Mouse (Mus musculus) urinary bladder, adult 2 months (tissue): ENCODE measurements around the gene Ltb. TPM values are rescaled to one million over a fixed set of nuclear protein-coding genes. Genes with fewer than 3 reads are reported as not detected.
A peak's percentile ranks its signal among the peaks of the same experiment; 100 is the strongest.
"Not testable (repeated sequence)": the region's sequence is repeated elsewhere in the genome, so short reads cannot be mapped to it uniquely, and the experiment has no call there.

Experiments used
- DNase-seq: peaks from one replicate; pipeline ENCODE4 v3.0.0; 2022; ENCODE audit warnings: low spot score
- polyA plus RNA-seq: library from polyadenylated mRNA; depleted of rRNA; stranded (reverse); fragments of >200 nt; gene quantifications from 2 replicates; pipeline ENCODE4 v1.2.3, GENCODE M21; 2012

Ltb gene
- polyA plus RNA-seq, 1 experiment: 3.5 TPM

DNA sequence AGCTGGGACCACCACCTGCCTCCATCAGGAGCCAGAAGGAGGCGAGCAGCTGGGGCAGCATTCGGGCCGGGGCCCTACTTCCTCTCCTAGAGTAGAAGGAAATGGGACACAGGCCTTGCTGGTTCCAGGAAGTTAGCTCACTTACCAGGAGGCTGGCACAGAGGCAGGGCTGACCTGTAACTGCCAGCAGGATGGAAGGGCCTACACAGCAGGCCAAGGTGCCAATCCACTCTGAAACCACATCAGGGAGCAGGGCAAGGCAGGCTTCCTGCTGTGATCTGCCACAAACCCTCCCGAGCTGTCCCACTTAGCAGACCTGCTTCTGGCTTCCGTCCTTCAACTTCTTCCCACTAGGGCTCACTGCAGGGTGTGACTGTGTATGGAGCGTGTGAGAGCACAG lies 28.1 kb downstream of the Ltb start:
- no peak for DNase-seq

DNA sequence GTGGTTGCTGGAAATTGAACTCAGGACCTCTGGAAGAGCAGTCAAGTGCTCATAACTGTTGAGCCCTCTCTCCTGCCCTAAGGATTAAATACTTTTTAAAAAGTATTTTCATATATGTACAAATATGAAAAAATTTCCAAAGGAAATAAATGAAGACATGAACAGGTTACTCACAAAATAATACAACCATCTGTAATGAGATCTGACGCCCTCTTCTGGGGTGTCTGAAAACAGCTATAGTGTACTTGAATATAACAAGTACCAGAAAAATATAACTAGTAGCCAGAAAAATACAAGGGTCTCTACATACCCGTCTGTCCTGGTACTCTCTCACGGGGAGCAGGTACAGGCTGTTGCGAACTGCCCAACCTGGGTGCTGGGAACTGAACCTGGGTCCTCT lies 30.4 kb downstream of the Ltb start:
- no peak for DNase-seq

DNA sequence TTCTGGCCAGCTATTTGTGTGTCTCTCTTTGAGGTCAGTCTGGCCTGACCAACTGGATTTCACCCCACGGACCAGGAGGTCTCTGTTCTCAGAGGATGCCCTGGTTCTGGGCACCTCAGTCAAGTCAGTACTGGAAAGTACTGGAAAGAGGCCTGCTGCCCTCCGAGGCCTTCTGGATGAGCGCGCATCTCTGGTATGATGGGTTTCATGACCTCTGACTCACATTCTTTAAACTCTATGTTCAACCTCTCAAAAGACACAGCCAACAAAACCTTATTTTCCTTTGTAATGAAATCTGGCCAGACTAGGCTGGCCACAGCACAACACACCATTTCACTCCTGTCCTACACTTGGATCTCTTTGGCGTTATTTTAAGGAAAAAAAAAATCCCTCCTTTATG lies 31.2 kb downstream of the Ltb start:
- DNase-seq: no peak

DNA sequence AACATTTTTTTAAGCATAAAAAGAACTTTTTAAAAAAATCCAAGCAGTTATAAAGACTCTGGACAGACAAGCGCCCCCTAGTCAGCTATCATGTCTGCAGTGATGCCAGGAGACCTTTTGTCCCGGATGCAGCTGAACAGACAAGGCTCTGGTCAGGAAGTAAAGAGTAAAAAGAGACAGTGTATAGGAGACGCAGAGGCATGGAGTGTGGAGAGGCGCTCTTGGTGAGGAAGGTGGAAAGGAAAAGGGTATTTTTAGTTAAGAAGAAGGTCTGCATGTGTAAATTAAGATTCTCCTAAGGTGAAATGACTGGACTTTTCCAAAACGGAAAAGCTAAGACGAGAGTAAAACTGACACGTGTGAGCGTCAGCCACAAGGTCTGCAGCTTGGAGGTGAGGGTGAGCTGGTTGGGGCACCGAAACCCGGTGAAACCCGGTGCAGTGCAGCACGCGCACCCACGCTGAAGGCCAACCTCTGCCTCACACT lies 32.4 kb downstream of the Ltb start:
- no peak for DNase-seq

DNA sequence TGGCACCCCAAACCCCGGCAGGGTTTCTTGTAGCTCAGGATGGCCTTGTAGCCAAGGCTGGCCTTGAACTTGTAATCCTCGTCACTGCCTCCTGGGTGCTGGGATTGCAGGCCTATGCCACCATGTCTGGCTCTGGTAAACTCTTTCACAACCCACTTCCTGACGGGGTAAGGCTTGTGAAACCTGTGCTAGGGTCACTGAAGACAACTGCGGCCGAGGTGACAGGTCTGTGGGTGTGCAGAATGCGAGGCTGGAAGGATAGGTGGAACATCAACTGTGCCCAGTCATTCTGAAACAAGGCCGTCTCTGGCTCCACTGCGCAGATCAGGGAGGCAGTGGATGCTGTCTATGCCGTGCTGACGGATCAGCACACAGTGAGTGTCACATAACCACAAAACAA lies 36.8 kb downstream of the Ltb start:
- DNase-seq: no peak

DNA sequence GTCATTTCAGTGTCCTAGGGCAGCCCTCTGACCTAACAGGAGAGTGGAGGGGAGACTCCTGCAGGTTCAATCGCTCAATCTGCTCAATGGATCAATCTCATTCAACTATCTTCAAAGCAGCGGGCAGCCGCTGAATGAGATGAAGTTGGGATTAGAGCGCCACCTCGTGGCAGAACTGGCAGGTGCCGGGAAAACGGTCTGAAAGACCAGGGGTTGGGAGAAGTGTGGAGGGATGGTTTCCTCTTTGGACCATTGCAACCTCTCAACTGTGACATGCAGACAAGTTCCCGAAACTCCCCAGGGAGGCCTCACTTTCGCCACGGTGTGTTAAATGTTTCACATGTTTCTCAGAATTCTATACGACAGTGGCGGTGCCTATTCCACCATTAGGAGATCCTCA lies 37.8 kb downstream of the Ltb start:
- DNase-seq: peak; percentile 69

DNA sequence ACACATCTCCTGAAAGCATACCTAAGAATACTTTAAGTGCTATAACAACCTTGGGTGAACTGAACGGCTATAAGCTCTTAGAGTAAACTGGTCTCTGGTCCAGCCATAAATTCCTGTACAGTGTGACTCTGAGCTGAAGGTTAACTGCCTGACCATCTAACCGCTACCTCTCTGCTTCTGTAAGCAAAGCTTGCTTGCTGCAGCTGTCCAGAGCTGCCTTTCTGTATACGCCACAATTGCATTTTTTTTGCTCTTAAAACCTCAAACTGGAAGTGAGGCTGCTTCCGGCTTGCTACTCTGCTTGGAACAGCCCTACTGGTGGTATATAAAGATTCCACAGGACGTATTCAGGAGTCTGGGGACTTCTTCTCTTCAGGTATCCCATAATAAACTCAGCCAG lies 38.4 kb downstream of the Ltb start:
- no peak for DNase-seq

DNA sequence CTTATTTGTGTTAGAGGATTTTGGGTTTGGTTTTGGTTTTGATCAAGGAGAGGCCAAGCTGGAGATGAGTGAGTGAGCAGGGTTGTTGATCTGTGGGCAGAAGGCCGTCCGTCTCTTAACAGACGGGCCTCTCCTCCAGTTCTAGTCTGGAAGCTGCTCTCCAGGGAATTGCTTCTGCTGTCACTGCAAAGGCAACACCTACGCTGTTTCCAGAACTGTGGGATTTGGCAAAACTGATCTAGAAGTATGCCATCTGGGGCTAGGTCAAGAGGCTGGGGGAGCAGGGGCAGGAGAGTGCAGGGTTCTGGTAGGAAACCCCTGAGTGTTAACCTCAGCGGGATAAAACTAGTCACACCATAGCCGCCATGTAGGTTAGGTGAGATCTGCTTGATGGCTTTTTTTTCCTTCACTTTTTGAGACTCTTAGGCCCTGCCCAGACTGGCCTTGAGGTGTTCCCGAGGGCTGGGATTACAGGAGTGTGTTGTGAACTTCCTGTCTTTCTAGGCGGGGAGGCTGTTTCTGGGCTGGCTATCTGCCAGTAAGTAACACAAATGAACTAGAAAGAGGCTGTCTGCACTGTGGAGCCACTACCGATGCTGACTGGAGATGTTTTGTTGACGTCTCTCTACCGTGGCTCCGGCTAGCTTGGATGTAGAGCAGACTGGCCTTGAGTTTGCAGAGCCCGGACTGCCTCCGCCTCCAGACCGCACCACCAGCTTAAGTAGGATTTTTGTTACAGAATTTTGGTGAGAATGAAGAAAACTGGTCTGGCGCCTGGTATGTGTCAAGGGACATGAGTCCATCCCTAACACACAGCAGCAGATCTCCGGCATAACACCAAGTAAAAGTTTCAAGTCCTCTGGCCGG lies 39.1 kb downstream of the Ltb start, which contains the start of gene Atp6v1g2:
Gene Atp6v1g2 (plus strand): TSS at position 547 of the 867 bp plus-strand sequence.
- DNase-seq: no peak

DNA sequence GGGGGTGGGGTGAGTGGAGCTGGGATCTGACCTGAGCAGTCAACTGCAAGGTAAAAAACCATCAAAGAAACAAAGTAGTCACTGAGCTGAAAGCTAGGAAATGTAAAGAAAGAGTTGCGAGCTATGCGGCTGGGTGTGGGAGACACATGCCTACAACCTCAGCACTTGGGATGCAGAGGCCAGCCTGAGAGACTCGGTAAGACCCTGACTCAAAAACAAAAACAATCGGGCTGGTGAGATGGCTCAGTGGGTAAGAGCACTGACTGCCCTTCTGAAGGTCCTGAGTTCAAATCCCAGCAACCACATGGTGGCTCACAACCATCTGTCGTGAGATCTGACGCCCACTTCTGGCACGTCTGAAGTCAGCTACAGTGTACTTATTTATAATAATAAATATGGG lies 39.9 kb downstream of the Ltb start:
- DNase-seq: not testable (repeated sequence)

DNA sequence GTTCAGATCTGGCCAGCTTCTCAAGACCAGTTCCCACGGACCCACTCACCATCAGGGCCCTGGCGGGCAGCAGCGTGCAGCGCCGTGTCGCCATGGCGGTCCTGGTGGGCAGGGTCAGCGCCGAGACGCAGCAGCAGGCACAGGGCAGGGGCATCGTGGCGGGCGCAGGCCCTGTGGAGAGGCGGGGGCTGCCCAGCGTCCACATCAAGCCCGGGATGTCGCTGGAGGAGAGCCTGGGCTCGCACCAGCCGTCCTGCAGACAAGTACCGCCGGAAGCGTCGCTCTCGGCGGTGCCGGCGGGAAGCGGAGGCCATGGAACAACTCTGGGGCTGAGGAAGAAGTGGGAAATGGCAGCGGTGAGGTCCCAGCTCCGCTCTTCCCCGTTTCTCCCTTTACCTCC lies 40.7 kb downstream of the Ltb start:
- DNase-seq: peak; percentile 54

DNA sequence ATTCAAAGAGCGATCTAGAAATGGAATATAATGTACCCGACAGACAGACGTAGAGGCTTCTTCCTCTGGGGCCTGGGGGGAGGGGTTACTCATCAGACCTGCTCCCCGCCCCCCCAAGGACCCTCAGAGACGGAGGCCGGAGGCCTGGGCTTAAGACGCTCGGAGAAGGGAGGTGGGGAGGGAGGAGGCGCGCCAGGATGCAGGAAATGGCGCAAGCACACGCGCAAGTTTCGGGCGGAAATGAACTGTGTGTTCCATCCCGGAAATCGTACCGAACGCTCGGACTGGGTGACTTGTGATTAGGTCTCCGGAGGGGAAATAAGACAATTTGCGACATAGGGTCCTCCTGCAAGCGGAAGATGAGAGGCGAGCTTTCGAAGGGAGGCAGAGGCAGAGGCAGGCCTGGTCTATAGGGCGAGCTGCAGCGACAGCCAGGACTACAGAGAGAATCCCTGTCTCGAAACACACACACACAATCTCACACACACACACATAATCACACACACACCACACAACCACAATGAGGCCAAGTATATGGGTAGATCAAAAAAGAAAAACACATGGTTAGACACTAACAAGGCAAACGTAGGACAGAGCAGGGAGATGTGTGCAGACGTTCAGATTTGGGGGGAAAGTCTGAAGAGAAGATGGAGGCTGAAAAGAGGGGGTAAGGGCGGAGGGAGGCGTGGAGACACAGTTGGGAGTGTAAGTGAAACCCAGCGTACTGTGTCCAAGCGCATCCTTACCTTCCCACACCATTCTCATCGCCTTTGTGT lies 41.6 kb downstream of the Ltb start, which contains the start of gene Nfkbil1:
Gene Nfkbil1 (minus strand): TSS at position 179 of the 776 bp plus-strand sequence.
- DNase-seq: peak; percentile 71

DNA sequence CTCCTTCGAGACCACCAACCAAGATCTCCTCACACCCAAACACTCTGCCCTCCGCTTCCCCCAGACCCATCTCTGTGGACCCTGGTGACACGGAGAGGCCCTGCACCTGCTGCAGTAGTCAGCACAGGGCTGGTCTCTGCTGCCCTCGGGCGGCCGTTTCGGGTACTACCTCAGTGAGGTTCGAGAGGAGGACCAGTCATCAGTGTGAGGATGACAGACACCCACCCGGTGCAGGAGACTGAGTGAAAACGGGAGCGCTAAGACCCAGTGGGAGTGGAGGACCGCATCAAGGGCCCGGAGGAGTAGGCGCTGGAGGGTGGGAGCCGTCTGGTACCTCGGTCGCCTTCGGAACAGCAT lies 42.1 kb downstream of the Ltb start:
- peak; percentile 97 for DNase-seq

DNA sequence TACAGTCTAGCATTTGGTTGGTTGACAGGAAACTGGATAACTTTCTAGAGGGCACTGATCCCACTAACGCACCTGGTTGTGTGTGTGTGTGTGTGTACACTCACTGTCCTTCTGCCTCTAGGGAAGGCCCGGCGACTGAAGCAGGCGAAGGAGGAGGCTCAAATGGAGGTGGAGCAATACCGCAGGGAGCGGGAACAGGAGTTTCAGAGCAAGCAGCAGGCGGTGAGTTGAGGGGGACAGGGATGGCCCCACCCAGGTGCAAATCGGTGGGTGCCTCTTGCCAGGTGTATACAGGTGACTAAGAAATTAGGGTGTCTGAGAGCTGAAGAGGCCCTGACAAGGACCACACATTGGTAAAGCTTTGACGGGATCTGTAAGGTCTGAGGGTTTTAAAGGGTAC lies 42.8 kb downstream of the Ltb start:
- DNase-seq: no peak

DNA sequence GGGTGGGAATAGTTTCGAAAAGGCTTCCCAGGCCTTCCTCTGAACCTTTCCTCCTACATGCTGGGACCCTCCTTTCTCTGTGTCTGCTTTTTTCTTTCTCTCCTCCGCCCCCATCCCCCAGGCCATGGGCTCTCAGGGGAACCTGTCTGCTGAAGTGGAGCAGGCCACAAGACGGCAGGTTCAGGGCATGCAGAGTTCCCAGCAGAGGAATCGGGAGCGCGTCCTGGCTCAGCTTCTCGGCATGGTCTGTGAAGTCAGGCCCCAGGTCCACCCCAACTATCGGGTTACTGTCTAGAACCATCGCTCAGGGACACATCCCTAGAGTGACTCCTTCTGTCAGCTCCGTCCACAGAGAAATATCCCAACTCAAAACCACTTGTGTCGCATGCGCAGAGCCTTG lies 43.3 kb downstream of the Ltb start:
- DNase-seq: no peak

DNA sequence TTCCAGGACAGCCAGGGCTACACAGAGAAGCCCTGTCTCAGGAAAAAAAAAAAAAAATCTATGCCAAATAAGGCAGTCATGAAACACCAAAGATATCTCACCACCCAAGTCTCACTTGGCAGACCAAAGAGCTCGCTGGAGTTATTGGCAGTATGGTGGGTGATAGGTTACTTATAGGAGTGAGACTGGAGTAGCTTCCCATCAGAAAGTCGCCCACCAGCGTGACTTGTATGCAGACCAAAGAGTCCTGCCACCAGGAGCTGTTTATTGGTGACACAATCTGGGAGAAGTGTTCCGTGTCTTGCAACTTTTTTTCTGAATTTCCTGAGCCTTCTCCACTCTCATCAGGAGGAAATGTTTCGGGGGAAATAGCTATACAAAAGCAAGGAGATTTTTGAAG lies 45.5 kb downstream of the Ltb start:
- DNase-seq: no peak

DNA sequence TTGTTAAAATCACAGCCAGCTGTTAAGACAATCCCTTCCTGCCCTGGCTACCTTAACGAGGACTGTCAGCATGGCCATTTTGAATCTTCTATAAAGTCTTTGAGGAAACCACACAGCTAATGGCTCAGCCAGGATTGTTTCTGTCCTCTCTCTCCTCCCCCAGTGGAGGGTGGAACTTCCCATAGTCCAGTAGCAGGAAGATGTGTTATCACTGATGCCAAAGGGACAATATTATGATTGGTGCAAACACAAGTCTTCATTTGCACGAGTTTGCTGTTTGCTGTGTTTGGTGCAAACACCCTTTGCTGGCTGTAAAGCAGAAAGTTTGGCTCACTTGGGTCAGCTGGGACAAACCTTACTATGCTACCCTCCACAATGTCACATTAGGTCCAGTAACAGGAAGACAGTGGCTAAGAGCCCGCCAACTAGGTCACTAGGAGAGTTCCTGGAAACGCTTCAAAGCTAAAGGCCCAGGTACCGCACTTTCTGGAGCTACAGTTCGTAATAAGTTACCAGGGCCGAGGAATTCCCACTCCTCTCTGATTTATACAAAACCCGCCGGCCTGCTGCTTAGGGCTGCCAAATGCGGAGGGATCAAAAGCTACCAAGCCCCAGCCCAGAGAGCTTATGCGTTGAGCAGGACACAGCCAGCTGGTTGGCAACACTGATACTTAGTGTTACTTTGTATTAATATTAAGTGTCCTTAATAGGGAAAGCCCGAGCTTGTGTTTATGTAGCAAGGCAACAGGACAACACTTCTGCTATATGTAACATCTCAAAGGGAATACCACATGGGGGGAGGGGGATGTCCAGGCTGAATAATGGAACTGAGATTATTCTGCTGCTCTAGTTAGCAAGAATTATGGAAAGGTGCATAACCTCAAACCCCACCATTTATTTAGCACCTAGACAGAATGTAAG lies 46.4 kb downstream of the Ltb start:
- no peak for DNase-seq

DNA sequence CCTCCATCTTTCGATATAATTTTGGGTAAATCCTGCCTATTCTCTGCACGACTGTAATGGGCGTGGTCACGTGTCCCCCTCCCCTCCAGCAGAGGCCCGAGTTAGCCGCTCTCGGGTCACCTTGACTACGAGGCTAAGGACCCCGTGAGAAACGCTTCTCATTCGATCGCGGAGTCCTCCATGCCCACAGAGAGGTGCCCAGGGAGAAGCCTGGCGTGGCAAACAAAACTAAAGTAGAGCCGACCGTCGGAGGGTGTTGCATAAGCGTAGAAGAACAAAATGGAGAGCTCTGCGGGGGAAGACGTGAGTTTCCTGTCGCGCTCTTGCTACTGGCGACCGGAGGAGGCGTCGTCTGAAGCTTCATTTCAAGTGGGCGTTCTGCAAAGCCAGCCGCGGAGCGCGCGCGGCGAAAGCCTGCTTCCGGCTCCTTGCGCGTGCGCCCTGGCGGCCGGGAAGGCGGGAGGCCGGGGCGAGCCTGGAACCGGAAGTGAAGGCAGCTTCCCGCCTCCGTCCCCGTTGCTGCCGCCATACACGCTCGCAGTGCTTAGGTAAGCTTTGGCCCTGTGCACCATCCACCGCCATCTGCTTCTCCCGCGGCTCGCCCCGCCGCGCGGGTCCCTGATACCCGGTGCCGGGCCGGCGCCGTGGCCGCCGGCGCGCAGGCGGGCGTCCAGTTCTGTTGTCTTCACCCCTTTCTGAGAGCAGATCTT lies 47.2 kb downstream of the Ltb start, which contains the start of gene Ddx39b:
Gene Ddx39b (plus strand): TSS at position 442 of the 710 bp plus-strand sequence.
- DNase-seq: peak; percentile 96

DNA sequence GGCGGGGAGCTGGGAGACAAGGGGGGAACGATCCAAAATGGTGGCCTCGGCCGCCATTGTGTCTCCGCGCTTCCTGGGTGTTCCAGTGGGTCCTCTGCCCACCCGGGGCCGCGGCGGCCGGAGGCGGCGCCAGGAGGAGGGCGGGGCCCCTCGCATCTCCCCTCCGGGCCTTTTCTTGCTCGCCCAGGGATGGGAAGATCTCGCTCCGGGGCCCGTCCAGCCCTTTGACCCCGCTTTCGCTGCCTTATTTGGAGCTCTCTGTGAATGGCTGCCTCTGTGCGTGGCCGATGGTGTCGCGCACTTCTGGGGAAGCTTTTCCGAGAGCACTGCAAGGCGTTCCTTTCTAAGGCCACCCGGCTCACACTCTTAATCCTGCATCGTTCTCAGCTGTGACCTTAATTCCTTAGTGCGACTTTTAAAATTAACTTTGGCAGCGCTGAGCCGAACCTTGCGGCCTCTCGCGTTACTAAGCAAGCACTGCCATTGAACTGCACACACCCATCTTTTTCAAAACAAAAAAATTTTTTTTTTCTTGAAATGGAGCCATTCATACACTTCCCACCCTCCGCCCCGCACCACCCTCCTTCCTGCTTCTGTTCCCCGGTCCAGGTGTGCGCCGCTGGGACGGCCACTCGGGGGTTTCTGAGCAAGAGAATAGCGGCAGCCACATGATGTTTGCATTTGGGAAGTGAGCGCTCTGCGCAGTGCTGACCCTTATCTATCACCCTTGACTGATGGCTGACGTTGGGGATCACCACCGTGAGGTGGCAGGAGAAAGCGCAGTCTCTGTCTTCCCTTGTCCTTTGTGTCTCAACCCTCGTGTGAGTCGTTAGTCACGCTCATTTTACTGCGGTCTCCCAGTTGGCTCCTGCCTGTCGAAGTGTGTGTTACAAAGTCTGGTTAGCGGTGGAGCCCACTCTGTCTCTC lies 48.0 kb downstream of the Ltb start:
- DNase-seq: no peak

DNA sequence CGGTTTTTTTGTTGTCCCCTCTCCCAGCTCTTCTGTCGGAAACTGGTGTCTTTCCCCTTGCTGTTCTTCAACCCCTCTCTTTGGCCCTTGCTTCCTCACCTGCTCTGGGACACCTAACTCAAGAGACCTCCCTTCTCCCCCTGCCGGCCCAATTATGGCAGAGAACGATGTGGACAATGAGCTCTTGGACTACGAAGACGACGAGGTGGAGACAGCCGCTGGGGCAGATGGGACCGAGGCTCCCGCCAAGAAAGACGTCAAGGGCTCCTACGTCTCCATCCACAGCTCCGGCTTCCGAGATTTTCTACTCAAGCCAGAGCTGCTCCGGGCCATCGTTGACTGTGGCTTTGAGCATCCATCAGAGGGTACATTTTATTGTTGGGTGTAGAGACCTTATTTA lies 48.8 kb downstream of the Ltb start:
- no peak for DNase-seq

DNA sequence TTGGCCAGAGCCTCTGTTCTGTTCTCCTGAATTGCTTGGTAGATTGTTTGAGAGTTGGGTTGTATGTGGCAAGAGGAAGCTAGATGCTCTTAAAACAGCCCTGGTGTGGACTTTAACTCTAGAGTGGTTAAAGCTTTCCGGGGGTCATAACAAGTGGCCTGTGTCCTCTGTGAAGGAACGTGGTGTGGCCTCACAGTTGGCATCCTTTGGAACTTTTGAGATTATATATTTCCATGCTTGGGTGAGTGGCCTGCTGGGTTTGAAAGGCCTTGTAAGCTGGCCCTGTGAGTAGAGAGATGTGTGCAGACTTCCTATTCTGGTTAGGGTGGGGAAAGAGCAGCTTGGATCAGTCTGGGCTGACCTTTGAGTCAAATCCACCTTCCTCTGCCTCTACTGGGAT lies 50.8 kb downstream of the Ltb start:
- no peak for DNase-seq
